8 mouse cellular contexts compared by ENCODE assay signal in the genomic region with DNA sequence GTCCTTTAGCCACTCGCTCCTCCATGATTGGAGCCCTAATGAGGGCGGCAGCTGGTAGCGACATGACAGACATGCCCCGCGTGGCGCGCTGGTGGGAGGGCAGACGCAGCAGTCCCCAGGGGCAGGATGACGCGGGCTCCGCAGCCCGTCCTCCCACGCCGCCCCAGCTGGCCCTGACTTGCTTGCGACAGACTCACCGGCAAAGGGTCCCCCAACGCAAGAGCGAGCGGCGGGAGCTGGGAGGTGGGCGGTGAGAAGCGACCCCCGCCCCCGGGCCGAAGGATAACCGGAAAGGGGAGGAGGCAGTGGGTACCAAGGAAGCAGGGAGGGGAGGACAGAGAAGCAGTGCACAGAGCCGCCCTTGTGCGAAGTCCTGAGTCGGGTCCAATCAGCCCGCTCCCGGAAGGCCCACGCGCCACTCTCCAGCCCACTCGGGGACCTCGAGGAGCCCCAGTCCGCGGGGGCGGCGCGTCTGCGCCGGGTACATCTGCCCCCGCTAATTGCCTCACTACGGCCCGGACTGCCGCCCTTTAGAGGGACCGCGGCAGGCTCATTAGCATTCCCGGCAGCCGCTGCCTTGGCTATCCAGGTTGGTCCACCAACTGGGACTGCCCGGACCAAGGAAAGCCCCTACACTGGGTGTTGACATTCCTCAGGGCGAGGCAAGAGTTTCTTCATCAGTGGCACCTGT. TPM values are rescaled to one million over a fixed set of nuclear protein-coding genes. Genes with fewer than 3 reads are reported as not detected.
DNase-seq lines count a peak whose midpoint lies in the region; ATAC-seq and TF ChIP-seq lines count a peak whose summit lies in the region.

No protein-coding gene starts in this region.

- peak overlapping the region; percentile 63 for H3K4me3 ChIP-seq in forebrain, embryonic 10.5 days
- H3K4me3 ChIP-seq in heart, postnatal 0 days (ENCODE audit: low read depth, low read length): peak overlapping the region; percentile 37
- peak overlapping the region; percentile 36 for H3K4me3 ChIP-seq in liver, embryonic 15.5 days (replicated peaks)

- DNase-seq in Muller cell, postnatal 12 days (ENCODE audit: inconsistent ontology term): peak; percentile 87
- DNase-seq in brain, adult 2 months (ENCODE audit: low read depth, low spot score): peak; percentile 82
- DNase-seq in forebrain, embryonic 10.5 days (ENCODE audit: extremely low spot score, low spot score): peak; percentile 62
- no peak for DNase-seq in heart, postnatal 0 days (ENCODE audit: low spot score)
- DNase-seq in kidney, postnatal 4 days: peak; percentile 75 to 83
- DNase-seq in ovary, postnatal 10 days (ENCODE audit: low spot score): peak; percentile 5

- WGBS in forebrain, embryonic 10.5 days: under 1% methylated on average over 52 of the region's 52 CpGs
- WGBS in heart, postnatal 0 days: under 1% methylated on average over 51 of the region's 52 CpGs
- 2% methylated on average over 52 of the region's 52 CpGs for WGBS in liver, embryonic 15.5 days (ENCODE audit: insufficient replicate concordance)

- H3K27me3 ChIP-seq in forebrain, embryonic 10.5 days (ENCODE audit: poor library complexity, severe bottlenecking): peaks cover 95% of the 10 kb centered on the region
- H3K27me3 ChIP-seq in heart, postnatal 0 days (ENCODE audit: control insufficient read depth, insufficient read depth, low read length): peaks cover 51% of the 10 kb centered on the region
- H3K27me3 ChIP-seq in liver, embryonic 15.5 days: peaks cover 44% of the 10 kb centered on the region

- H3K4me1 ChIP-seq in forebrain, embryonic 10.5 days: peaks cover 42% of the 10 kb centered on the region
- H3K4me1 ChIP-seq in heart, postnatal 0 days (ENCODE audit: control insufficient read depth, insufficient read depth): 0 out of 2 replicates have a peak, but pooled peaks cover 6% of the 10 kb centered on the region
- H3K4me1 ChIP-seq in liver, embryonic 15.5 days (replicated peaks): no peaks in the 10 kb centered on the region; the same call in 1 of the 2 replicates

- peak overlapping the region; percentile 64 for H3K4me2 ChIP-seq in heart, postnatal 0 days (ENCODE audit: low read depth, low read length)
- H3K4me2 ChIP-seq in liver, embryonic 15.5 days: peak overlapping the region; percentile 62

- no peaks in the 10 kb centered on the region for H3K36me3 ChIP-seq in forebrain, embryonic 10.5 days (replicated peaks)
- H3K36me3 ChIP-seq in heart, postnatal 0 days (replicated peaks; ENCODE audit: control insufficient read depth, insufficient read depth, low read length): no peaks in the 10 kb centered on the region
- H3K36me3 ChIP-seq in liver, embryonic 15.5 days (replicated peaks): no peaks in the 10 kb centered on the region

- ATAC-seq in heart, postnatal 0 days (ENCODE audit: insufficient read depth, low read depth): no peak
- ATAC-seq in liver, embryonic 15.5 days (ENCODE audit: insufficient read depth): no peak
- ATAC-seq in megakaryocyte-erythroid progenitor cell, adult 5-6 weeks (replicated peaks; ENCODE audit: low FRiP score, low TSS enrichment, poor library complexity, severe bottlenecking): no peak

- peak overlapping the region; percentile 84 for H3K27ac ChIP-seq in forebrain, embryonic 10.5 days
- H3K27ac ChIP-seq in heart, postnatal 0 days (ENCODE audit: low read depth): no peak overlapping the region
- H3K27ac ChIP-seq in liver, embryonic 15.5 days (replicated peaks): no peak overlapping the region

- H3K9ac ChIP-seq in heart, postnatal 0 days (replicated peaks; ENCODE audit: low read depth, low read length): no peak overlapping the region
- no peak overlapping the region for H3K9ac ChIP-seq in liver, embryonic 15.5 days

- peaks cover 2% of the 10 kb centered on the region; the same call in 1 of the 2 replicates for H3K9me3 ChIP-seq in forebrain, embryonic 10.5 days
- H3K9me3 ChIP-seq in heart, postnatal 0 days (replicated peaks; ENCODE audit: control insufficient read depth, low read length): no peaks in the 10 kb centered on the region
- H3K9me3 ChIP-seq in liver, embryonic 15.5 days (replicated peaks): no peaks in the 10 kb centered on the region

- no peak for TF ChIP-seq CTCF in heart, postnatal 0 days (IDR thresholded peaks at IDR 0.05; ENCODE audit: low read depth)

- no peak for TF ChIP-seq EP300 in heart, postnatal 0 days (IDR thresholded peaks at IDR 0.05; ENCODE audit: low read depth)

RNA-seq across cellular contexts. Expression of a gene that starts 46.8 kb away (rescaled TPM):
- 1.0 and 1.5 TPM in 2 replicates for polyA plus RNA-seq in forebrain, embryonic 10.5 days (2016; fragmentation: Nextera tagmentation; extraction: Ambion mirVana)
- total RNA-seq in heart, postnatal 0 days (2014; rRNA removed; ENCODE audit: low replicate concordance): not detected in 2 replicates
- 0.03 TPM in 2 replicates for polyA plus RNA-seq in heart, postnatal 0 days (2015; fragmentation: Nextera tagmentation; extraction: Ambion mirVana)
- 0.41 TPM in 2 replicates for polyA plus RNA-seq in liver, embryonic 15.5 days (2015; fragmentation: Nextera tagmentation; extraction: Ambion mirVana)
- not detected in 2 replicates for total RNA-seq in megakaryocyte-erythroid progenitor cell, adult 5-6 weeks (2014; fragmentation: Nextera tagmentation)
- total RNA-seq in megakaryocyte-erythroid progenitor cell, adult 5-6 weeks (2017): not detected in 2 replicates
